Mouse (Mus musculus) left cerebral cortex, adult 9 months (tissue): ENCODE data around the gene Dpf3.

Experiments used
- DNase-seq, 2 experiments: peaks; one replicate each; pipeline ENCODE4 v3.0.0; 2022; ENCODE audit warnings: low spot score in 2 of 2

Gene Dpf3

GRCm38 (mm10) chr12:83211146-83211822, 276.2 kb downstream of the Dpf3 start:
- no peak for DNase-seq

DNA sequence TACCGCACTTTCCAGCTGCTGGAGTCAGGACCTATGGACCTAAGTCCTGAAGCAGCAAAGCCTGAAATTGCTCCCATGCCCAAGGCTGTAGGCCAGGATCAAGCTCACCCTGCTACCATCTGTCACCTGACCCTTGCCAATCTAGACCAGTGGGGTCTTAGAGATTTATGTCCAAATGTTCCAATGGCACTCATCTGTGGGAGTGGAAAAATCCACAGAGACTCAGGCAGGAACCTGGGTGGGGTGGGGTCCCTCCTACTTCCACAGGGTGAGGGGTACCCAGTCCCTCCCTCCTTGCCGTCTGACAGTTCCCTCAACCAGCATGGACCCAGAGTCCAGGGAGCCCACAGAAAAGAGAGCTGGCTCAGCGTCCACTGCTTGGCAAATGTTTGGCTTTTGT, 276.8 kb downstream of the Dpf3 start:
- DNase-seq, result no peak

- no peak for DNase-seq
Measured at GRCm38 (mm10) chr12:83210294-83210693, 277.2 kb downstream of the Dpf3 start.

- DNase-seq, result no peak
Measured at GRCm38 (mm10) chr12:83209461-83209860, 278.1 kb downstream of the Dpf3 start.

DNA sequence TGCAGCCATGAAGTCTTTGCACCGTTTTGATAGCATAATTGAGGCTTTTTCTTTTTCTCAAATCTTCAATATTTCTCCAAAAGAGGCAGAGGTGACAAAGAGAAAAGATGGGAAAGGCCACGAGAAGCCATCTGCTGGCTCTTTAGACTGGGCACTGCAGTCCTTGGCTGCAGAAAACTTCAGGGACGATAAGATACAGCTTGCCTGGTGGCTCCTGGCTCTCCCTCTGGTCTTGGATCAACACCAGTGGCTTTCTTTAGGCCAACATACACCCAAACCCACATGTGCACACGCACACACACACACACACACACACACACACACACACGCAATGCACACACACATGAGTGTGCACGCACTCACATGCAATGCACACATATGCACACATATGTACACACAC, 278.7 kb downstream of the Dpf3 start:
- DNase-seq, result no peak

DNA sequence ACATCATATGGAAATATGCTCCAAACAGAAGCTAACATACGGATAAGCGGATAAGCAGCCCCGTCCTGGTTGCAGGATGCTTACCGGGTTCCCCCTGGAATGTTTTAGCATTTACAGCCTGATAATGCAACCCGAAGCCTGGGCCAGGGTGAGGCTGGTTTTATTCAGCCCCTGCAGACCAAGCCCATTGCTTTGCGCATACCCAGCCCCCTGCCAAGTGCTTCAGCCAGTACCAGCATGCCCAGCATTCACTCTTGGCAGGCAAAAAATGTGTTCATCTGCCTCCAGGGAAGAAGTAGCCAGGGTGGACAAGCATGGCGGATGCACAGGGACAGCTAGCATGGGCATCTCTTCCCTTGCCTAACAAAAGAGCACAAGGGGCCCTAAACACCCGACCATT, 279.5 kb downstream of the Dpf3 start:
- DNase-seq, result no peak

GRCm38 (mm10) chr12:83207481-83207880, 280.0 kb downstream of the Dpf3 start:
- no peak for DNase-seq

DNA sequence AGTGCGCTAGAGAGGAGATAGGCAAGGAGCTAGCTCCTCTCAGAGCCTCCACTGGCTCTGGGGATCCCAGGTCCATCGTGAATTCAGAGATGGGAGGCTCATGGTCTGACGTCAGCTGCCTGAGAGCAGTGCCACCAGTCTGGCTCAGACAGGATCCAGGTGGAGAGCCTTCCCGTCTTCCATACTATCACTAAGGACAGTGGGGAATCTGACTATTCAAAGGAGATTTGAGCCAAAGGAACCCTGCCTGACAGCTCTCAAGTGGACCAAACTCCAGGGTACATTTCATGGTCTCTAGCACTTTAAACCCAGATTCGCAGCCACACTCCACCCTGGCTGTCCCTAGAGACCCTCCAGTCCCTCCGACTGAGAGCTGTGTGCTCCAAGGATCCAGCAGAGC, 280.6 kb downstream of the Dpf3 start:
- no peak for DNase-seq

GRCm38 (mm10) chr12:83204361-83204760, 283.2 kb downstream of the Dpf3 start:
- DNase-seq, result no peak

- no peak for DNase-seq
Measured at GRCm38 (mm10) chr12:83201674-83202073, 285.8 kb downstream of the Dpf3 start.

DNA sequence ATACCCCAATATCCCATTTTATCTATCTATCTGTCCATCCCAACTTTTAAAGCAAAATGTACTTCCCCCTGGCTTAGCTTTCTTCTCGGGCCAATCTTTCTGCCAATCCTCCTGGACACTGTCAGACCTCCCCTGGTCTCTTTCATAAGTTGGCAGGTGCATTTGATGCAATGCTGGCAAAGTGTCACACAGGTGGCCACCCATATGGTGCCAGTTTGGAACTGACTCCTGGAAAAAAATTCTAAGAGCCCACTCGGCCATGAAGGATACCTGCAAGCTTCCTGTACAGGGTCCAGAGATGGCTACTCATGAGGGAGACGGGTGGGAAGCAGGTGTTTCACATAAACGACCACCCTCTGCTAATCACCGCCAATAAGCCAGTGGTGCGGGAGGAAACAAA, 307.0 kb downstream of the Dpf3 start:
- no peak for DNase-seq

DNA sequence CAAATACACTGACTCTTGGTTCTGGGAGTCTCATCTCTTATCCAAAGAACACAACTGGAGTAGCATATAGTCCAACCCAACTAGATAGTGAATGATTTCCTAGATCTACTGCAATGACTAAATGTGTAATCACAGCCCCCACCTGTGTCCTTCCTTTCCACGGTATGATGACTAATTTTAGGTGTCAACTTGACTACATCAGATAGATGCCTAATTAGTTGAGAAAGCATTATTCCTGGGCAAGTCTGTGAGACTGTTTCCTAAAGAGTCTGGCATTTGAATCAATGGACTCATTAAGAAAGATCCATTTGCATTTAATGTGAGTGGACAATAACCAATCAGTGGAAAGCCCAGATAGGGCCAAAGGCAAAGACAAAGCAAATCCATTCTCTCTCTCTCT, 307.7 kb downstream of the Dpf3 start:
- no peak for DNase-seq

DNA sequence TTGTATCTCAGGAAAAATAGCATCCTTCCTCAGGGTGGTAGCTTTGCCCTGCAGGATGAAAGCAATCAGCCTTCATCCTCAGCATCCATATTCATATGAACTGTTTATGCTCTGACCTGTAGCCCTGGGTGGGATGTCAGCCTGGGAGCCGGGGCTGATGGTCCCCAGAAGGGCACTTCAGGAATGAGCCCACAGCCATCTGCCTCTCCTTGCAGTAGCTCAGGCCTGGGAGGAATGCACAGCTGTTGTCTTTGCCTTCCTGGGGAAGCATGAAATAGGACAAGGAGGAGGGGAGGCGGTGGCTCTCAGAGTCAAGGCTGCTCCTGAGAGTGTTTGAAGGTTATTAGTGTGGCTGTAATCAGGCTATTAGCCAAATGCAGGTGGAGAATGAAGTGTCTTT, 308.7 kb downstream of the Dpf3 start:
- peak in 1 of 2 experiments; percentile 40 for DNase-seq

- DNase-seq, result peak in 1 of 2 experiments; percentile 56
Measured at GRCm38 (mm10) chr12:83169495-83170209, 317.9 kb downstream of the Dpf3 start.

GRCm38 (mm10) chr12:83168310-83168709, 319.2 kb downstream of the Dpf3 start:
- DNase-seq, result peak in 1 of 2 experiments; percentile 50

DNA sequence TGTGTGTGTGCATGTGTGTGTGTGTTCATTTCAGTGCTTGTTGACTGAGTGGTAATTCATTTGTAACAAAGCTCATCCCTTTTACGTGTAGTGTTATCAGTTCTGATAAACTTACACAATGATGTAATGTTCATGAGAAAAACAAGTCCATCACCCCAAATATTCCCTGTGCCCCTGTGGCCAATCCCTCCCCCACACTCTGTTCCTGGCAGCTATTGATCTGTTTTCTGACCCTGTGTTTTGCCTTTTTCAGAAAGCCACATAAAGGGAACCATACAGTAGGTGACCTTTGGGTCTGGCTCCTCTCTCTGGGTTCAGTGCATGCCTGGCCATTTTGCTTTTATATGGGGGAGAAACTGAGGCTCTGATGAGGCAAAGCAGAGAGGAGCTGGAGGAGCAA, 322.5 kb downstream of the Dpf3 start:
- no peak for DNase-seq
